Mouse (Mus musculus): Measurements from ENCODE around the gene Riox2. TPM values are rescaled to one million over a fixed set of nuclear protein-coding genes. Genes with fewer than 3 reads are reported as not detected.
"Not testable (repeated sequence)": the region's sequence is repeated elsewhere in the genome, so short reads cannot be mapped to it uniquely, and the experiment has no call there.

Gene Riox2
- 2.3 TPM in 1 of 2 replicates, not detected in the other for polyA plus RNA-seq (2012; ENCODE audit: insufficient read depth, low replicate concordance)

- peaks cover 19% of the 10 kb centered on the region for H3K4me1 ChIP-seq
- peak within 1 kb of the TSS; percentile 99 for H3K4me3 ChIP-seq (replicated peaks)
- TF ChIP-seq FLI1 (IDR thresholded peaks at IDR 0.05; ENCODE audit: low read length) (no peak), GATA1 (IDR thresholded peaks at IDR 0.05; ENCODE audit: borderline replicate concordance, low read length) (no peak)
- no peaks in the 10 kb centered on the region for H3K9me3 ChIP-seq
- H3K27me3 ChIP-seq (replicated peaks) = no peaks in the 10 kb centered on the region
- peaks cover 20% of the 10 kb centered on the region for H3K36me3 ChIP-seq (replicated peaks; ENCODE audit: low read length)
Observed at GRCm38 (mm10) chr16:59471637-59472278, at the start of gene Riox2. Gene Riox2, plus strand, starts transcription at chr16:59471775.

- TF ChIP-seq GATA1 (IDR thresholded peaks at IDR 0.05; ENCODE audit: borderline replicate concordance, low read length) (no peak), FLI1 (IDR thresholded peaks at IDR 0.05; ENCODE audit: low read length) (no peak)
- no peaks in the 10 kb centered on the region for H3K27me3 ChIP-seq (replicated peaks)
- no peaks in the 10 kb centered on the region for H3K36me3 ChIP-seq (replicated peaks; ENCODE audit: low read length)
- H3K4me3 ChIP-seq (replicated peaks) = no peak overlapping the region
- no peaks in the 10 kb centered on the region for H3K9me3 ChIP-seq
- no peaks in the 10 kb centered on the region for H3K4me1 ChIP-seq
Observed at GRCm38 (mm10) chr16:59427960-59428359, 43.6 kb upstream of the Riox2 start.

GRCm38 (mm10) chr16:59433181-59433580 lies 38.4 kb upstream of the Riox2 start:
- no peaks in the 10 kb centered on the region for H3K36me3 ChIP-seq (replicated peaks; ENCODE audit: low read length)
- TF ChIP-seq GATA1 (IDR thresholded peaks at IDR 0.05; ENCODE audit: borderline replicate concordance, low read length) = no peak
- TF ChIP-seq FLI1 (IDR thresholded peaks at IDR 0.05; ENCODE audit: low read length) = no peak
- H3K4me1 ChIP-seq = no peaks in the 10 kb centered on the region
- no peak overlapping the region for H3K4me3 ChIP-seq (replicated peaks)
- no peaks in the 10 kb centered on the region for H3K9me3 ChIP-seq
- H3K27me3 ChIP-seq (replicated peaks) = no peaks in the 10 kb centered on the region

GRCm38 (mm10) chr16:59444880-59445559 lies 26.6 kb upstream of the Riox2 start:
- Histone ChIP-seq H3K4me1 (no peaks in the 10 kb centered on the region), H3K27me3 (replicated peaks) (peaks cover 2% of the 10 kb centered on the region), H3K36me3 (replicated peaks; ENCODE audit: low read length) (no peaks in the 10 kb centered on the region), H3K4me3 (replicated peaks) (no peak overlapping the region), H3K9me3 (peaks cover 4% of the 10 kb centered on the region; the same call in 1 of the 2 replicates)
- TF ChIP-seq GATA1 (IDR thresholded peaks at IDR 0.05; ENCODE audit: borderline replicate concordance, low read length) (no peak), FLI1 (IDR thresholded peaks at IDR 0.05; ENCODE audit: low read length) (no peak)

GRCm38 (mm10) chr16:59448181-59448580 lies 23.4 kb upstream of the Riox2 start:
- H3K4me1 ChIP-seq = no peaks in the 10 kb centered on the region
- TF ChIP-seq FLI1 (IDR thresholded peaks at IDR 0.05; ENCODE audit: low read length) = no peak
- TF ChIP-seq GATA1 (IDR thresholded peaks at IDR 0.05; ENCODE audit: borderline replicate concordance, low read length) = no peak
- no peak overlapping the region for H3K4me3 ChIP-seq (replicated peaks)
- H3K27me3 ChIP-seq (replicated peaks) = peaks cover 2% of the 10 kb centered on the region
- H3K36me3 ChIP-seq (replicated peaks; ENCODE audit: low read length) = no peaks in the 10 kb centered on the region
- peaks cover 4% of the 10 kb centered on the region; the same call in 1 of the 2 replicates for H3K9me3 ChIP-seq

- Histone ChIP-seq H3K4me3 (replicated peaks) (no peak overlapping the region), H3K4me1 (no peaks in the 10 kb centered on the region), H3K36me3 (replicated peaks; ENCODE audit: low read length) (no peaks in the 10 kb centered on the region), H3K27me3 (replicated peaks) (peaks cover 2% of the 10 kb centered on the region), H3K9me3 (peaks cover 4% of the 10 kb centered on the region; the same call in 1 of the 2 replicates)
- TF ChIP-seq FLI1 (IDR thresholded peaks at IDR 0.05; ENCODE audit: low read length) (no peak), GATA1 (IDR thresholded peaks at IDR 0.05; ENCODE audit: borderline replicate concordance, low read length) (no peak)
Observed at GRCm38 (mm10) chr16:59449092-59449491, 22.5 kb upstream of the Riox2 start.

- H3K9me3 ChIP-seq = peaks cover 4% of the 10 kb centered on the region; the same call in 1 of the 2 replicates
- TF ChIP-seq GATA1 (IDR thresholded peaks at IDR 0.05; ENCODE audit: borderline replicate concordance, low read length) = no peak
- TF ChIP-seq FLI1 (IDR thresholded peaks at IDR 0.05; ENCODE audit: low read length) = no peak
- H3K27me3 ChIP-seq (replicated peaks) = peaks cover 2% of the 10 kb centered on the region
- H3K36me3 ChIP-seq (replicated peaks; ENCODE audit: low read length) = no peaks in the 10 kb centered on the region
- H3K4me3 ChIP-seq (replicated peaks) = no peak overlapping the region
- no peaks in the 10 kb centered on the region for H3K4me1 ChIP-seq
Observed at GRCm38 (mm10) chr16:59451813-59452212, 19.8 kb upstream of the Riox2 start.

GRCm38 (mm10) chr16:59459259-59459861 lies 12.2 kb upstream of the Riox2 start:
- not testable (repeated sequence) for H3K9me3 ChIP-seq; H3K36me3 ChIP-seq (replicated peaks; ENCODE audit: low read length); H3K4me3 ChIP-seq (replicated peaks); H3K4me1 ChIP-seq; H3K27me3 ChIP-seq (replicated peaks)

- Histone ChIP-seq H3K27me3 (replicated peaks) (no peaks in the 10 kb centered on the region), H3K4me3 (replicated peaks) (no peak overlapping the region), H3K9me3 (peaks cover 12% of the 10 kb centered on the region), H3K4me1 (no peaks in the 10 kb centered on the region), H3K36me3 (replicated peaks; ENCODE audit: low read length) (peaks cover 11% of the 10 kb centered on the region)
- TF ChIP-seq FLI1 (IDR thresholded peaks at IDR 0.05; ENCODE audit: low read length) (no peak), GATA1 (IDR thresholded peaks at IDR 0.05; ENCODE audit: borderline replicate concordance, low read length) (no peak)
Observed at GRCm38 (mm10) chr16:59463567-59463966, 8.0 kb upstream of the Riox2 start.

- no peaks in the 10 kb centered on the region for H3K4me1 ChIP-seq
- no peak for TF ChIP-seq GATA1 (IDR thresholded peaks at IDR 0.05; ENCODE audit: borderline replicate concordance, low read length)
- no peak for TF ChIP-seq FLI1 (IDR thresholded peaks at IDR 0.05; ENCODE audit: low read length)
Observed at GRCm38 (mm10) chr16:59463973-59464372, 7.6 kb upstream of the Riox2 start.

More at GRCm38 (mm10) chr16:59463973-59464372, 7.6 kb upstream of the Riox2 start:
- Histone ChIP-seq H3K4me3 (replicated peaks) (no peak overlapping the region), H3K9me3 (peaks cover 12% of the 10 kb centered on the region), H3K36me3 (replicated peaks; ENCODE audit: low read length) (peaks cover 11% of the 10 kb centered on the region), H3K27me3 (replicated peaks) (no peaks in the 10 kb centered on the region)

Data from megakaryocyte, embryonic 14.5 days (primary cell).